Mouse (Mus musculus) E14TG2a.4 (cell line): ENCODE data around the gene Nop9.
"Not testable (repeated sequence)": the region's sequence is repeated elsewhere in the genome, so short reads cannot be mapped to it uniquely, and the experiment has no call there.

Experiments
- H3K27me3 ChIP-seq: 2 replicates; pipeline ENCODE4 v1.6.1; 2014; ENCODE audit warnings: low read length, control low read depth; ENCODE audit not compliant: insufficient read depth
- H3K36me3 ChIP-seq: 2 replicates; pipeline ENCODE4 v1.6.1; 2014; ENCODE audit warnings: low read length, control low read depth; ENCODE audit not compliant: insufficient read depth
- H3K4me1 ChIP-seq: replicated peaks from 2 replicates; pipeline ENCODE4 v1.6.1; 2014; ENCODE audit warnings: low read depth, low read length, control low read depth
- H3K4me3 ChIP-seq: replicated peaks from 2 replicates; pipeline ENCODE4 v1.5.1; 2014; ENCODE audit warnings: mild to moderate bottlenecking, low read length
- H3K9me3 ChIP-seq: 2 replicates; pipeline ENCODE4 v1.6.1; 2014; ENCODE audit warnings: low read length, control low read depth
- CTCF ChIP-seq: conservative IDR thresholded peaks from 2 replicates; pipeline ENCODE4 v1.5.1; 2014; ENCODE audit warnings: low read length
- NANOG ChIP-seq: IDR thresholded peaks from 2 replicates; pipeline ENCODE4 v1.6.1; 2014; ENCODE audit warnings: borderline replicate concordance, low read length, mixed read lengths
- POU5F1 ChIP-seq: IDR thresholded peaks from 2 replicates; pipeline ENCODE4 v1.6.1; 2014; ENCODE audit warnings: low read length, borderline replicate concordance

Gene Nop9

DNA sequence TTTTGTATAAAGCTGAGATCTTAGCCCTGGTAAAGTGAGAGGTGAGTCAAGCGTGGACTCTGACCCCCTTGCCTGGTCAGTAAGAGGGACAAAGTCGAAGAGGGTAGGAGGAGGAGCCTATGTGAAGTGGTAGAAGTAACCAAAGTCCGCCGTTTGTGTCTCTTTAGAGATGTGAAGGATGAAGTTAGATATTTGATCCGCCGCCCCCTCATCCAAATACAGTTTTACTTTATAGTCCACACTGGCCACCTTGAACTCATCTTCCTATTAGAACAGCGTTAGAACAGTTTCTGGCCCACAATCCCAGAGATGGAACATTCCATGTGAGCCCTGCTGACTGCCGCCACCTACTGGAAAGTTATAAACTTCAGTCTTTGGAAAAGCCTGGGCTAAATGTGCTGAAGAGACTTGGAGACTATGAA lies 12.9 kb downstream of the Nop9 start, which contains the start of gene Cideb:
TSS of gene Cideb (minus strand) at position 96 of the 422 bp plus-strand sequence.
- H3K27me3 ChIP-seq: peaks cover 28% of the 10 kb centered on the region
- no peak within 1 kb of the TSS for H3K4me3 ChIP-seq
- no peaks in the 10 kb centered on the region for H3K9me3 ChIP-seq
- H3K4me1 ChIP-seq: peaks cover 51% of the 10 kb centered on the region
- TF ChIP-seq NANOG (no peak), CTCF (peak; percentile 60)
- peaks cover 37% of the 10 kb centered on the region for H3K36me3 ChIP-seq

DNA sequence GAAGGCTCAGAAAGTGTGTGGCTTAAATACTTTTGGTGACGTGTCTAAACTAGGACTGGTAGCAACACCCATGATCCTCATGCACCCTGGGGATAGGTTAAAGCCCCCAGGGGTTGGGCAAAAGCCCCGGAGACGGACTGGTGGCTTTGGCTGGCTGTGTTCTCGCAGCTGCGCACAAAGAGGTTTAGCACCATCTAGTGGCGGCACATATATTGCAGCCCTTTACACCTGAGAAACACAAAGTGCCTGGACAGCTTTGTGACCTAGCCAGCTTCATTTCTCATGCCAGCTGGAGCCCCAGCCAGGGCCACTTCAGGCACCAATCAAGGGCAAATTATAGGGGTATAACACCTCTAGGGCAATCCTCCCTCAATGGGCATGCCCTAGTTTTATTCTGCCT lies 14.7 kb downstream of the Nop9 start:
- not testable (repeated sequence) for H3K4me3 ChIP-seq, H3K9me3 ChIP-seq
- Histone ChIP-seq H3K4me1 (peaks cover 46% of the 10 kb centered on the region), H3K27me3 (peaks cover 46% of the 10 kb centered on the region), H3K36me3 (peaks cover 19% of the 10 kb centered on the region)
- TF ChIP-seq CTCF: peak; percentile 60

DNA sequence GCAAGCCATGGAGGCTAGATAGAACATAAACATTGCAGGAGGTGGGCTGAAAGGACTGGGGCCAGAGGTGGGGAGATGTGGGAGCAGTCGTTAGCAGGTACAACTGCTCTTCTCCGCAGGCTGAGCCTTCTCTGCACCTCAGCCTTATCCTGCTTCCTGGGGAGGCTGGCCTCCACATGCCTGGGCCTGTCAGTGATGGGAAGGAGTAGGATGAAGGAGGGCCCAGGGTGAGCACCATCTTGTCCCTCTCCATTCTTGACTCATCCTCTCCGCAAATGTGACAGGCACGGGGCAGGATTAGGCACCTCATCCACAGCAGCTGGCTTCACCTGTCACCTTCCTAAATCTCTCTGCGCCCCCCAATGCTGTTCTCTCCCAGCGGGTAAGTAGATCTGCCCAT lies 15.7 kb downstream of the Nop9 start, which contains the start of gene Ltb4r2:
TSS of gene Ltb4r2 (plus strand) at position 266 of the 400 bp plus-strand sequence.
- peaks cover 9% of the 10 kb centered on the region for H3K36me3 ChIP-seq
- H3K27me3 ChIP-seq: peaks cover 53% of the 10 kb centered on the region
- H3K4me1 ChIP-seq: peaks cover 36% of the 10 kb centered on the region
- peak within 1 kb of the TSS; percentile 79 for H3K4me3 ChIP-seq
- TF ChIP-seq CTCF (no peak), POU5F1 (no peak), NANOG (no peak)
- H3K9me3 ChIP-seq: no peaks in the 10 kb centered on the region

DNA sequence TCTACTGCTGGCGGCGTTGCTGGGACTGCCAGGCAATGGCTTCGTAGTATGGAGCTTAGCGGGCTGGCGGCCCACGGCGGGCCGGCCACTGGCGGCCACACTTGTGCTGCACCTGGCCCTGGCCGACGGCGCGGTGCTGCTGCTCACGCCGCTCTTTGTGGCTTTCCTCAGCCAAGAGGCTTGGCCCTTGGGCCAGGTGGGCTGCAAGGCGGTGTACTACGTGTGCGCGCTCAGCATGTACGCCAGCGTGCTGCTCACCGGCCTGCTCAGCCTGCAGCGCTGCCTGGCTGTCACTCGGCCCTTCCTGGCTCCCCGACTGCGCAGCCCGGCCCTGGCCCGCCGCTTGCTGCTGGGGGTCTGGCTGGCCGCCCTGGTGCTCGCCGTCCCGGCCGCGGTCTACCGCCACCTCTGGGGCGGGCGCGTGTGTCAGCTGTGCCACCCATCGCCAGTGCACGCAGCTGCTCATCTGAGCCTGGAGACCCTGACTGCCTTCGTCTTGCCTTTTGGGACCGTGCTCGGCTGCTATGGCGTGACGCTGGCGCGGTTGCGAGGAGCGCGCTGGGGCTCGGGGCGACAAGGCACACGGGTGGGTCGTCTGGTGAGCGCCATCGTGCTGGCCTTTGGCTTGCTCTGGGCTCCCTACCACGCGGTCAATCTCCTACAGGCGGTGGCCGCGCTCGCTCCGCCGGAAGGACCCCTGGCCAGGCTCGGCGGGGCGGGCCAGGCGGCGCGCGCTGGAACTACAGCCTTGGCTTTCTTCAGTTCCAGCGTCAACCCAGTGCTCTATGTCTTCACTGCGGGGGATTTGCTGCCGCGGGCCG lies 16.7 kb downstream of the Nop9 start:
- H3K9me3 ChIP-seq: no peaks in the 10 kb centered on the region
- H3K4me3 ChIP-seq: peak overlapping the region; percentile 79
- peaks cover 62% of the 10 kb centered on the region for H3K27me3 ChIP-seq
- peaks cover 41% of the 10 kb centered on the region for H3K4me1 ChIP-seq
- no peak for TF ChIP-seq NANOG
- TF ChIP-seq POU5F1: no peak
- TF ChIP-seq CTCF: no peak
- H3K36me3 ChIP-seq: no peaks in the 10 kb centered on the region

DNA sequence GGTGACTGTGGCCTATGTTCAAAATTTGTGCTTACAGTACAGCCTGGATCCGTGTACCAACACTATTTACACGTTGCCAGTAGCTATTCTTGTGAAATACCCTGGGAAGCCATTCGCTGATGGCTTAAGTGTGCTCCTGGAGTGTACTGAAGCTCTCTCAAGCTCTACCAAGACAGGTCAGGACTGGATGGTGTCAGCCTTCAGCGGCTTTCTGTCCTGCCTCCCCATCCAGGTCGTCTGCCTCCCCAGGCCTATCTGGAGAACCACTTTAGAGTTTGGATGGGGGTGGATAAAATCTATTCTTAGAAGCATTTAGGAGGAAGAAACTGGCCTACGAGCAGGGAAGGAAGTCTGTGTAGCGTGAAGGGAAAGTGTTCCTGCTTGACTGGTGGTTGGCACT lies 17.7 kb downstream of the Nop9 start:
- no peak for TF ChIP-seq CTCF
- no peak for TF ChIP-seq NANOG
- TF ChIP-seq POU5F1: no peak
- H3K9me3 ChIP-seq: no peaks in the 10 kb centered on the region
- peak overlapping the region; percentile 79 for H3K4me3 ChIP-seq
- no peaks in the 10 kb centered on the region for H3K36me3 ChIP-seq
- H3K27me3 ChIP-seq: peaks cover 71% of the 10 kb centered on the region
- H3K4me1 ChIP-seq: peaks cover 41% of the 10 kb centered on the region

DNA sequence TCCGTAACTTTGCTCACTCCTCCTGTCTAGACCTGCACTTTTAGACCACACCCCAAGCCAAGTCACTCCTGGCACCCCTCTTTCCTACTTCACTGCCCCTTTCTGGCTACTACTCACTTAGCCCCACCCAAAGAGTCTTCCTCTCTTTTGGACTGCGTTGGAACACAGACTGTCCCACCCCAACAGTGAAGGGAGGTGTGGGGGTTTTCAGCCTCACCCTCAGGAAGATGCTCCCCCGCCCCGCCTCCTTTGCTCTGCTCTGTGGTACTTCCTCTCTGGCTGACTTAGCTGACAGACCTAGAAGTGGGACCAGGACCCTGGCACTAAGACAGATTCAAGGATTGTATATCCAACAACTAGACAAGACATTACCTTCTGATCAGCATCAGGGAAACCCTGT lies 20.2 kb downstream of the Nop9 start, which contains the start of gene Ltb4r1:
TSS of gene Ltb4r1 (plus strand) at position 267 of the 400 bp plus-strand sequence.
- Histone ChIP-seq H3K4me3 (no peak within 1 kb of the TSS), H3K9me3 (no peaks in the 10 kb centered on the region), H3K36me3 (no peaks in the 10 kb centered on the region), H3K4me1 (peaks cover 52% of the 10 kb centered on the region), H3K27me3 (peaks cover 92% of the 10 kb centered on the region)
- TF ChIP-seq NANOG: no peak
- TF ChIP-seq CTCF: no peak
- no peak for TF ChIP-seq POU5F1

DNA sequence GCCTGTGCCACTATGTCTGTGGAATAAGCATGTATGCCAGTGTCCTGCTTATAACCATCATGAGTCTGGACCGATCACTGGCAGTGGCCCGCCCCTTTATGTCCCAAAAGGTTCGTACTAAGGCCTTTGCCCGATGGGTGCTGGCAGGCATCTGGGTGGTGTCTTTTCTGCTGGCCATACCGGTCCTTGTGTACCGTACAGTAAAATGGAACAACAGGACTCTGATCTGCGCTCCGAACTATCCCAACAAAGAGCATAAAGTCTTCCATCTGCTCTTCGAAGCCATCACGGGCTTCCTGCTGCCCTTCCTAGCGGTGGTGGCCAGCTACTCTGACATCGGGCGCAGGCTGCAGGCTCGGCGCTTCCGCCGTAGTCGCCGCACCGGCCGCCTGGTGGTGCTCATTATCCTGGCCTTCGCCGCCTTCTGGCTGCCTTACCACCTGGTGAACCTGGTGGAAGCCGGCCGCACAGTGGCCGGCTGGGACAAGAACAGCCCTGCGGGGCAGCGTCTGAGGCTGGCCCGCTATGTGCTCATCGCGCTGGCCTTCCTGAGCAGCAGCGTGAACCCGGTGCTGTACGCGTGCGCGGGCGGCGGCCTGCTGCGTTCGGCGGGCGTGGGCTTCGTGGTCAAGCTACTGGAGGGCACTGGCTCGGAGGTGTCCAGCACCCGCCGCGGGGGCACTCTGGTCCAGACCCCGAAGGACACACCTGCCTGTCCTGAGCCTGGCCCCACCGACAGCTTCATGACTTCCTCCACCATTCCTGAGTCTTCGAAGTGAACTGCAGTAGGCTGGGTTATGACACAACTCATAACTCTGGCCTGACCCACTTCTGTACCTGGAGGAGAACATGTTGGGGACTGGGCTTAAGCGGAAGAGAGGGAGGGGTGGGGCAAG lies 22.3 kb downstream of the Nop9 start:
- H3K9me3 ChIP-seq: no peaks in the 10 kb centered on the region
- peaks cover 39% of the 10 kb centered on the region for H3K4me1 ChIP-seq
- TF ChIP-seq NANOG: no peak
- TF ChIP-seq POU5F1: no peak
- TF ChIP-seq CTCF: no peak
- peaks cover 88% of the 10 kb centered on the region for H3K27me3 ChIP-seq
- peak overlapping the region; percentile 71 for H3K4me3 ChIP-seq
- no peaks in the 10 kb centered on the region for H3K36me3 ChIP-seq

DNA sequence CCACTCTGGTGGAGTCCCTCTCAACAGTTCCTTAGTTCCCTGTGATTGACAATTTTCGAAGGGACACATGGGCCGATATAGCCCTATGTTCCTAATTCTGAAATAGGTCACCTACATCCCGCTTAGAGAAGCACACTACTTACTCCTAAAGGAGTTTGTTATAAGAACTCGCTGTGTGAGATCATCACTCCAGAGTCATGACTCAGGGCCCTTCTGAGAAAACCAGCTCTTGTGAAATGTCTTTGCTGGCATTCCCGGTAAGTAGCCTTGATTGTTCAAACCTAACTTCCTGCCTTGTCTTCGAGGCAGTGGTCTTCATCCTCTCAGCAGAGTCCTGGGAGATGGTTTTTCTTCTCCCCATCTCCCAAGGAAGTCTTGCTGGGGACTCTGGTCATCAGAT lies 23.1 kb downstream of the Nop9 start:
- no peaks in the 10 kb centered on the region for H3K9me3 ChIP-seq
- peaks cover 32% of the 10 kb centered on the region for H3K4me1 ChIP-seq
- H3K36me3 ChIP-seq: no peaks in the 10 kb centered on the region
- TF ChIP-seq POU5F1 (no peak), CTCF (no peak), NANOG (no peak)
- peaks cover 86% of the 10 kb centered on the region for H3K27me3 ChIP-seq
- H3K4me3 ChIP-seq: no peak overlapping the region
